Mouse (Mus musculus): ENCODE measurements at regions not wholly inside any gene's neighbourhood (a gene's known extent, or its start where the extent isn't known, plus 50 kb on each side); places are given as distances from the start of the nearest gene placed in this dataset.
"Not testable (repeated sequence)": the region's sequence is repeated elsewhere in the genome, so short reads cannot be mapped to it uniquely, and the experiment has no call there.

DNA sequence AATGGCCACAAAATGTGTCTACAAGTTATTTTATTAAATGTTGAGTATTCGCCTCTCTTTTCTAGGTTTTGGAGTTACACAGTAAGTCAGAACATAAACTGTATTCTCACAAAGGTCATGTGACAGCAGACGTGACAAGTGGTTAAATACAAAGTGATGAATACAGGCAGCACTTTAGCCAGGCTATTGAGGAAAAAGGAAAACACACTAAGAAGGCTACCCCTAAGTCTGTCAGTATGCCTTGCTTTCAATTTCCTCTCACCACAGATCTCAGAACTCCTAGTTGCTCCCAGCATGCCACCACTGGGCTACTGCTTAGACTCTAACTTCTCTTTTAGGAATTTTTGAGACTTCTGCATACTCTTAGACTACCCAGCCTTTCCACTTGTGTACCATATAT lies 297.9 kb upstream of the Pex5l start:
- no peak for ATAC-seq (ENCODE audit: extremely low read depth, insufficient number of reproducible peaks, low FRiP score, poor library complexity, severe bottlenecking)

DNA sequence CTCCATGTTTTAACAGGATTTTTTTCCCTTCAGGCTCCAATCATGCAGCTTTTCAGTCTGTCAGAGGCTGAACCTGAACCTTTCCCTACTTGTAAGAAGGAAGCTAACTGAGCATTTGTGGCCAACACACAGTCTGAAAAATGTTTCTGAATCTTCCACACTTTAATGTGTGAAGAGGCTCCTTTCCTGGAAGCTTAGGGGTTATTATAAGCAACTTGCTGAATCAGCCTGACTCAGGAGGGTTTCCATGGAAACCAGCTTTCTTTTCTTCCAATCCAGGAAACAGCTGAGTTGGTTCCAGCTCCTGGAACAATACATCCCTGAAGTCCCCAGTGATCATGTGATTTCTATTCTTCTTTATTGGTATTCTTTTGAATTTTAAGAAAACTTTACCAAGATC lies 297.5 kb upstream of the Pex5l start:
- ATAC-seq (ENCODE audit: extremely low read depth, insufficient number of reproducible peaks, low FRiP score, poor library complexity, severe bottlenecking), result no peak

DNA sequence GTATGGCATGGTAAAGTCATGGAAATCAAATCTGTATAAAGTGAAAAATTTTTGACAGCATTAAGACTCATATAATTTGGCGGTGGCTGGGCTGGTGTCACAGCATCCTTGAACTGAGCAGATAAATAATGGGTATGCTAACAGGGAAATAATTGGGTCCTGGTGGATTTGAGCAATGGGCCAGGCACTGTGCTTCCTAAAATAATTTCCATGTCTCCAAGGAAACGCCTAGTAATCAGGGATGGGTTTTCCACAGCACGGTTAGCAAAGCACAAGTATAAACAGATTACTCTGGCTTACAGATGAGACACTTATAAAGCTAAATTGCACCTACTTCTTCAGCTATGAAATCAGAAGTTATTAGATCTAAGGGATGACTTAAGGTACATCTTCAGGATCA lies 273.9 kb upstream of the Pex5l start:
- no peak for ATAC-seq (ENCODE audit: extremely low read depth, insufficient number of reproducible peaks, low FRiP score, poor library complexity, severe bottlenecking)

DNA sequence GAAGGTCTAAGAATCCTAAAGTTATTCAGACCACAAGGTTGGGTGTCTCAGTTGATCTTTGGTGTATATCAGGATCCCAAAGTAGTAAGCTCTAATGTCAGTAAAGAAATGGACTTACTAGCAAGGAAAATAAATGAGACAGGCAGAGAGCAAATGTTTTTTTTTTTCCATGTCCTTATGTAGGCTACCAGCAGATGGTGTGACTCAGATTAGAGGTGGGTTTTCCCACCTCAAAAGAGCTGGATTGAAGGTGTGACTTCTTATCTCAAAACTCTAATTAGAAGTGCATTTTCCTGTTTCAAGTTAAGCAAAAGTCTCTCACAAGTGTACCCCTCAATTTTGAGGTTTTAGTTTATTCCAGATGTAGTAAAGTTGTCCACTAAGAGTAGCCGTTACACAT lies 273.3 kb upstream of the Pex5l start:
- no peak for ATAC-seq (ENCODE audit: extremely low read depth, insufficient number of reproducible peaks, low FRiP score, poor library complexity, severe bottlenecking)

DNA sequence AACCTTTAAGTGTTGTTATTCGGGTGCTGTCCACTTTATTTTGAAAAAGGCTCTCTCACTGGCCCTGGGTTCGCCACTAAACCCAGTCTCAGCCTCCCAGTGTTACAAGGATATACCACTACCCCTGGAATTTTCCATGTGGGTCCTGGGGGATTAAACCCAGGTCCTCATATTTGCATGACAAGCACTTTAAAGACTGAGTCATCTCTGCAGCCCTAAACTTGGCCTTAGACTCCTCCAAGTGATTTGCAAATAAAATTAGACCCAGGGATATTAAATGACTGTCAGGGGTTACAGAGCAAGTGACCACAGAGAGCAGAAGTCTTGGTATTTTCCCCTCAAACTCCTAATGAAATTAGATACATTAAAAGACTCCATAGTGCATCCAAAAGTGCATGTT lies 258.9 kb upstream of the Pex5l start:
- no peak for ATAC-seq (ENCODE audit: extremely low read depth, insufficient number of reproducible peaks, low FRiP score, poor library complexity, severe bottlenecking)

DNA sequence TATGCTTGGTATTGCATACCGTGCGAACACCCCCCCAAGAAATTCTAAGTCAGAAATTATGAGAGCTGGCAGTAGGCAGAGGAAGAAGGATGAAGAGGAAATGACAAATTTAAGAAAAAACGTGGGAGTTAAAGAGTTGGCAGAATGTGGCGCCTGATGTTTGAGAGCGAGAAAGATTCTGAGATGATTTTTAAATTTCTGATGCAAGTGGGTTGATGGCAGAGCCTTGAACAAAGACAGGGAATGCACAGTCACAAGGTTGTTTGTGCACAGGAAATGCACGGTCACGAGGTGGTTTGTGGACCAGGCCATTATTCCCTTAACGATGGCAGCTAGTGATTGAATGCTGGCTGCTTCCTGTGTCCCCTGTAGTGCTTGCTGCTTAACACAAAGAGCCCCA lies 256.3 kb upstream of the Pex5l start:
- no peak for ATAC-seq (ENCODE audit: extremely low read depth, insufficient number of reproducible peaks, low FRiP score, poor library complexity, severe bottlenecking)

- no peak for ATAC-seq (ENCODE audit: extremely low read depth, insufficient number of reproducible peaks, low FRiP score, poor library complexity, severe bottlenecking)
Measured at GRCm38 (mm10) chr3:33398326-33398725, 255.3 kb upstream of the Pex5l start.

GRCm38 (mm10) chr3:33397217-33397616 lies 254.2 kb upstream of the Pex5l start:
- no peak for ATAC-seq (ENCODE audit: extremely low read depth, insufficient number of reproducible peaks, low FRiP score, poor library complexity, severe bottlenecking)

- no peak for ATAC-seq (ENCODE audit: extremely low read depth, insufficient number of reproducible peaks, low FRiP score, poor library complexity, severe bottlenecking)
Measured at GRCm38 (mm10) chr3:33392541-33392822, 249.4 kb upstream of the Pex5l start.

- ATAC-seq (ENCODE audit: extremely low read depth, insufficient number of reproducible peaks, low FRiP score, poor library complexity, severe bottlenecking), result no peak
Measured at GRCm38 (mm10) chr3:33391765-33392540, 248.9 kb upstream of the Pex5l start.

DNA sequence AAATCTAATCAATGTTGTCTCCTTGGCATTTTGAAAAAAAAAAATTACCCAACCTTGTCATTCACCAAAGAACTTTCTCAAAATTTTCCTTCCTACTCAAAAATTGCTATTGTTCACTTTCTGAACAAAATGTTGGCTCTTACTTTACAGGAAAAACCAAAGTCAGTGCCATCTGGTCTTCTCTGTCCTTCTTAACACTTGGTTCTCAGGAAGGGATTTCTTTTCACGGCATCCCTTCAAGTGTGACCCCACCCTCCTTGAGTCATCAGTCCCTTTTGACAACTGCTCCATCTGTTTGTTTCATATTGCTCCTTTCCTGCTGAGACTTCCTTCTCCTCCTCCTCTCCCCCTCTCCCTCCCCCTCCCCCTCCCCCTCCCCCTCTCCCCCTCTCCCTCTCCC lies 245.1 kb upstream of the Pex5l start:
- no peak for ATAC-seq (ENCODE audit: extremely low read depth, insufficient number of reproducible peaks, low FRiP score, poor library complexity, severe bottlenecking)

GRCm38 (mm10) chr3:33383622-33384021 lies 240.6 kb upstream of the Pex5l start:
- ATAC-seq (ENCODE audit: extremely low read depth, insufficient number of reproducible peaks, low FRiP score, poor library complexity, severe bottlenecking), result no peak

- no peak for ATAC-seq (ENCODE audit: extremely low read depth, insufficient number of reproducible peaks, low FRiP score, poor library complexity, severe bottlenecking)
Measured at GRCm38 (mm10) chr3:33379604-33380003, 236.6 kb upstream of the Pex5l start.

GRCm38 (mm10) chr3:33375161-33375560 lies 232.1 kb upstream of the Pex5l start:
- no peak for ATAC-seq (ENCODE audit: extremely low read depth, insufficient number of reproducible peaks, low FRiP score, poor library complexity, severe bottlenecking)

- no peak for ATAC-seq (ENCODE audit: extremely low read depth, insufficient number of reproducible peaks, low FRiP score, poor library complexity, severe bottlenecking)
Measured at GRCm38 (mm10) chr3:33372806-33373205, 229.8 kb upstream of the Pex5l start.

GRCm38 (mm10) chr3:33363521-33363920 lies 220.5 kb upstream of the Pex5l start:
- ATAC-seq (ENCODE audit: extremely low read depth, insufficient number of reproducible peaks, low FRiP score, poor library complexity, severe bottlenecking), result no peak

- no peak for ATAC-seq (ENCODE audit: extremely low read depth, insufficient number of reproducible peaks, low FRiP score, poor library complexity, severe bottlenecking)
Measured at GRCm38 (mm10) chr3:33360030-33360429, 217.0 kb upstream of the Pex5l start.

DNA sequence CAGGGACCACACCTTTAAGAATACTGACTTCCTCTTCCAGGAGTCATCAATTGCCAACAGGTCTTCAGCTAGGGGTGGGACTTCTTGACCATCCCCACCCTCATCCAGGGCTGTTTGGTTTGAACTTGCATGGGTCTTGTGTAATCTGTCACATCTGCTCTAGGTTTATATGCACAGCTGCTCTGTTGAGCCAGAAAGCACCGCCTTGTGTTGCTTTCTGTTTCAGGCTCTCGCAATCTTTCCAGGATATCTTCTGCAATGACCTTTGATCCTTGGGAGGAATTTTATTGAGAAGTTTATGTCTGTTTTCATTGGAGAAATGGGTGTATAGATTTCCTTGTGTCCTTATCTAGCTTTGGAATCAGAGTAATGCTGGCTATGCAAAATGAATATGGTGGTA lies 210.8 kb upstream of the Pex5l start:
- no peak for ATAC-seq (ENCODE audit: extremely low read depth, insufficient number of reproducible peaks, low FRiP score, poor library complexity, severe bottlenecking)

DNA sequence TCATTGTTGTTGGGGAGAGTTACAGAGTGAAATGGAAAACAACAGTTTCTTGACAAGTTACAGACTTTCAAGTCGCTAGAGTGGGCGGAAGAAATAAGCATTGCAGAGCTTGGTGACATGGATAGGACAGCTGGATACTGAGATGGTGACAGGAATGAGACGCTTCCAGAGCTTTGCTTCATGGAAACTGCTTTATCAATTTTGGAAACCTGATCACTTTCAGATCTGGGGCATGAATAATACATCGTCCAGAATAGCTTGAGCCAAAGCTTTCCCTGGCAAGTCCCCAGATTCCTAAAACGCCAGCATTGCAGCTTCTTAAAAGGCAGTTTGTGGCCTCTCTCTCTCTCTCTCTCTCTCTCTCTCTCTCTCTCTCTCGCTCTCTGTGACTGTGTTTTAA lies 207.9 kb upstream of the Pex5l start:
- ATAC-seq (ENCODE audit: extremely low read depth, insufficient number of reproducible peaks, low FRiP score, poor library complexity, severe bottlenecking), result no peak

- ATAC-seq (ENCODE audit: extremely low read depth, insufficient number of reproducible peaks, low FRiP score, poor library complexity, severe bottlenecking), result no peak
Measured at GRCm38 (mm10) chr3:33334056-33334455, 191.0 kb upstream of the Pex5l start.

- ATAC-seq (ENCODE audit: extremely low read depth, insufficient number of reproducible peaks, low FRiP score, poor library complexity, severe bottlenecking), result not testable (repeated sequence)
Measured at GRCm38 (mm10) chr3:33317691-33318090, 174.6 kb upstream of the Pex5l start.
